Mouse (Mus musculus) ES-E14 (cell line): ENCODE data around the gene C1qtnf5.

ENCODE experiments used
- CHD2 ChIP-seq: IDR thresholded peaks from 2 replicates; pipeline ENCODE4 v1.6.1; 2014; ENCODE audit warnings: mild to moderate bottlenecking, low read depth, low read length, inconsistent platforms
- HCFC1 ChIP-seq: IDR thresholded peaks from 2 replicates; pipeline ENCODE4 v1.6.1; 2012; ENCODE audit warnings: low read length, inconsistent platforms, borderline replicate concordance; ENCODE audit not compliant: insufficient read depth
- ZC3H11A ChIP-seq: IDR thresholded peaks from 2 replicates; pipeline ENCODE4 v1.6.1; 2012; ENCODE audit warnings: low read depth, mild to moderate bottlenecking, inconsistent platforms, low read length, borderline replicate concordance
- ZNF384 ChIP-seq: IDR thresholded peaks from 2 replicates; pipeline ENCODE4 v1.6.1; 2012; ENCODE audit warnings: low read depth, low read length, inconsistent platforms

GRCm38 (mm10) chr9:44094737-44095136 lies 12.3 kb upstream of the C1qtnf5 start:
- no peak for TF ChIP-seq CHD2
- no peak for TF ChIP-seq ZNF384
- no peak for TF ChIP-seq HCFC1
- TF ChIP-seq ZC3H11A: no peak
